Mouse (Mus musculus) G1E-ER4 (cell line): ENCODE measurements around the gene Hcn2. TPM values are rescaled to one million over a fixed set of nuclear protein-coding genes. Genes with fewer than 3 reads are reported as not detected.

Source experiments
- GATA1 ChIP-seq: IDR thresholded peaks from one replicate; pipeline ENCODE4 v1.8.0; 2012; ENCODE audit warnings: low read length, inconsistent platforms
- polyA plus RNA-seq: library from polyadenylated mRNA; stranded (reverse); fragments of >175 nt; gene quantifications from 2 replicates; pipeline ENCODE4 v1.2.3, GENCODE M21; 2012

The Hcn2 gene
- polyA plus RNA-seq, 1 experiment = 0.78 TPM

- TF ChIP-seq GATA1 = no peak
Observed at GRCm38 (mm10) chr10:79714996-79715395, 1.4 kb upstream of the Hcn2 start.

GRCm38 (mm10) chr10:79716988-79717355 lies 538 bp downstream of the Hcn2 start:
- no peak for TF ChIP-seq GATA1

GRCm38 (mm10) chr10:79717640-79718357 lies 1.4 kb downstream of the Hcn2 start:
- no peak for TF ChIP-seq GATA1

GRCm38 (mm10) chr10:79721089-79721488 lies 4.7 kb downstream of the Hcn2 start:
- no peak for TF ChIP-seq GATA1

GRCm38 (mm10) chr10:79723047-79723446 lies 6.6 kb downstream of the Hcn2 start:
- no peak for TF ChIP-seq GATA1

- TF ChIP-seq GATA1 = no peak
Observed at GRCm38 (mm10) chr10:79723692-79724091, 7.3 kb downstream of the Hcn2 start.

GRCm38 (mm10) chr10:79726090-79726489 lies 9.7 kb downstream of the Hcn2 start:
- no peak for TF ChIP-seq GATA1

GRCm38 (mm10) chr10:79728323-79729249 lies 12.2 kb downstream of the Hcn2 start:
- no peak for TF ChIP-seq GATA1

- TF ChIP-seq GATA1 = no peak
Observed at GRCm38 (mm10) chr10:79729357-79729965, 13.0 kb downstream of the Hcn2 start.

- TF ChIP-seq GATA1 = no peak
Observed at GRCm38 (mm10) chr10:79732500-79732899, 16.1 kb downstream of the Hcn2 start.

GRCm38 (mm10) chr10:79733847-79734246 lies 17.4 kb downstream of the Hcn2 start:
- no peak for TF ChIP-seq GATA1

- no peak for TF ChIP-seq GATA1
Observed at GRCm38 (mm10) chr10:79735361-79735760, 18.9 kb downstream of the Hcn2 start.

- TF ChIP-seq GATA1 = no peak
Observed at GRCm38 (mm10) chr10:79736706-79737105, 20.3 kb downstream of the Hcn2 start.

- TF ChIP-seq GATA1 = no peak
Observed at GRCm38 (mm10) chr10:79738259-79738658, 21.8 kb downstream of the Hcn2 start.

- no peak for TF ChIP-seq GATA1
Observed at GRCm38 (mm10) chr10:79739234-79739633, 22.8 kb downstream of the Hcn2 start.

- TF ChIP-seq GATA1 = no peak
Observed at GRCm38 (mm10) chr10:79740863-79741262, 24.4 kb downstream of the Hcn2 start.
